Mouse (Mus musculus) lung, postnatal 0 days (tissue): ENCODE data around the gene Meltf. TPM values are rescaled to one million over a fixed set of nuclear protein-coding genes. Genes with fewer than 3 reads are reported as not detected.

Experiments
- ATAC-seq: fragments of 200-750 bp; cut with Nextera tagmentation; 2 replicates; pipeline ENCODE4 v1.8.0; 2017; ENCODE audit warnings: moderate library complexity
- DNase-seq: peaks from one replicate; pipeline ENCODE4 v3.0.0-alpha.2; 2016; ENCODE audit warnings: low spot score
- H3K27ac ChIP-seq: fragments of 300-500 bp; sonication (generic); 2 replicates; pipeline ENCODE4 v1.5.1; 2014; ENCODE audit warnings: antibody characterized with exemption, mild to moderate bottlenecking, low read length, mixed read lengths
- H3K27me3 ChIP-seq: fragments of 300-500 bp; sonication (generic); replicated peaks from 2 replicates; pipeline ENCODE4 v1.6.1; 2014; ENCODE audit warnings: low read length, mixed read lengths; ENCODE audit not compliant: insufficient read depth
- H3K36me3 ChIP-seq: fragments of 300-500 bp; sonication (generic); 2 replicates; pipeline ENCODE4 v1.6.1; 2014; ENCODE audit warnings: low read length, mixed read lengths; ENCODE audit not compliant: insufficient read depth
- H3K4me1 ChIP-seq: fragments of 300-500 bp; sonication (generic); 2 replicates; pipeline ENCODE4 v1.6.1; 2014; ENCODE audit warnings: antibody characterized with exemption, low read depth, low read length, mixed read lengths; ENCODE audit not compliant: insufficient read depth
- H3K4me2 ChIP-seq: fragments of 300-500 bp; sonication (generic); replicated peaks from 2 replicates; pipeline ENCODE4 v1.6.1; 2014; ENCODE audit warnings: low read depth, mild to moderate bottlenecking, low read length, moderate library complexity, mixed read lengths
- H3K4me3 ChIP-seq: fragments of 300-500 bp; sonication (generic); 2 replicates; pipeline ENCODE4 v1.5.1; 2014; ENCODE audit warnings: low read depth, low read length
- H3K9ac ChIP-seq: fragments of 300-500 bp; sonication (generic); replicated peaks from 2 replicates; pipeline ENCODE4 v1.6.1; 2014; ENCODE audit warnings: low read depth, mild to moderate bottlenecking
- H3K9me3 ChIP-seq: fragments of 300-500 bp; sonication (generic); 2 replicates; pipeline ENCODE4 v1.6.1; 2016; ENCODE audit warnings: low read length, mixed read lengths
- CTCF ChIP-seq: IDR thresholded peaks from 2 replicates; pipeline ENCODE4 v1.5.1; 2016; ENCODE audit warnings: antibody characterized with exemption, mild to moderate bottlenecking
- EP300 ChIP-seq: IDR thresholded peaks from 2 replicates; pipeline ENCODE4 v1.6.1; 2016; ENCODE audit warnings: antibody characterized with exemption, mild to moderate bottlenecking, control low read depth
- whole genome bisulfite sequencing: fragments of 180-500 bp; shearing (Covaris S2); extraction: QIAGEN DNeasy Blood & Tissue Kit; methylation state at CpG from one replicate; pipeline ENCODE4 v1.1.7; 2014; 5-methylcytosine and 5-hydroxymethylcytosine counted together
- polyA plus RNA-seq: library from polyadenylated mRNA; unstranded; fragments of >200 nt; fragmentation: Nextera tagmentation; extraction: Ambion mirVana; gene quantifications from 2 replicates; pipeline ENCODE4 v1.2.1, GENCODE M21; 2015

Meltf gene
- polyA plus RNA-seq, 1 experiment from 2014 or later = not detected

DNA sequence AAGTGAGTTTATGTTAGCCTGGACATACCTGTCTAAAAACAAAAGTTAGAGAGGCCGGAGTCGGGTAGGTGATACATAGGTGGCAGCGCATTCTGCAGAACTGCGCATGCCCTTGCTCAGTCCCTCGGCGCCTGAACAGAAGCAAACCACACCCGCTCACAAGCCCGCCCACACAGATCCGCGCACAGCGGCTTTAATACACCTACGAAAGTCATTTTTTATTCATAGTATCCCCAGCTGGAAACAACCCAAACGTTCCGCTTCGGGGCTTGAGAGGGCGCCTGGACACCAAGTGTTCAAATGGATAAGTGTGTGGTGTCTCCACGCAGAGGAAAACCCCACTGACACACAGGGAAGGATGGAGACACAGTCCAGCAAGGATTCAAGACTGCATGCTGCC lies 52.7 kb downstream of the Meltf start:
- Histone ChIP-seq H3K9ac (no peak overlapping the region), H3K4me2 (no peak overlapping the region), H3K27ac (no peak overlapping the region), H3K4me1 (peaks cover 11% of the 10 kb centered on the region; the same call in 1 of the 2 replicates), H3K27me3 (peaks cover 20% of the 10 kb centered on the region; the same call in 1 of the 2 replicates), H3K36me3 (no peaks in the 10 kb centered on the region), H3K9me3 (no peaks in the 10 kb centered on the region), H3K4me3 (no peak overlapping the region)
- ATAC-seq (no peak), DNase-seq (no peak)
- TF ChIP-seq EP300 = no peak
- no peak for TF ChIP-seq CTCF
- WGBS = 53% methylated on average over 17 of the region's 17 CpGs

DNA sequence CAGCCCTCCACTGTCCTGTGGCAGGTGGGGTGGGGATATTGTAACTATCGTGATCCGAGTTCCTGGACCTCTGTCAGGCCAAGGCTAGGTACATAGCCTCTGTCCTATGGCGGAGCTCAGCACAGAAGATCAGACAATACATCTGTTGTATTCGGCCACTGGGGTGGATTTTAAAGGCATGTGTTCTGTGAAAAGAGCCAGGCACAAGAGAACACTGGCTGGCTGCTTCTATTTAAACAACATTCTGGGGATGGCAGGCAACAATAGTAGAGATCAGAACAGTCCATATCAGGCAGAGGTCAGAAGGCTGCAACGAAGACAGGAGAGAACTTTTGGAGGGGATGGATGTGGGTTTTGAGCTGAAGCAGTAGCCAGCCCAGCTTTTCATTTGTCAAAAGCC lies 53.6 kb downstream of the Meltf start:
- H3K9ac ChIP-seq = no peak overlapping the region
- no peak for TF ChIP-seq EP300
- peaks cover 23% of the 10 kb centered on the region; the same call in 1 of the 2 replicates for H3K27me3 ChIP-seq
- H3K9me3 ChIP-seq = no peaks in the 10 kb centered on the region
- no peak overlapping the region for H3K27ac ChIP-seq
- no peaks in the 10 kb centered on the region for H3K36me3 ChIP-seq
- no peak for ATAC-seq
- 54% methylated on average over 5 of the region's 5 CpGs for WGBS
- no peak overlapping the region for H3K4me3 ChIP-seq
- peaks cover 11% of the 10 kb centered on the region; the same call in 1 of the 2 replicates for H3K4me1 ChIP-seq
- peak; percentile 10 for DNase-seq
- H3K4me2 ChIP-seq = no peak overlapping the region

GRCm38 (mm10) chr16:31932840-31933697 lies 54.5 kb downstream of the Meltf start:
- H3K36me3 ChIP-seq = no peaks in the 10 kb centered on the region
- DNase-seq (peak; percentile 96), ATAC-seq (peak; percentile 95)
- WGBS = under 1% methylated on average over 50 of the region's 50 CpGs
- no peaks in the 10 kb centered on the region for H3K9me3 ChIP-seq
- H3K4me3 ChIP-seq = peak overlapping the region; percentile 51
- H3K4me2 ChIP-seq = peak overlapping the region; percentile 94
- peak overlapping the region; percentile 32 for H3K9ac ChIP-seq
- peaks cover 11% of the 10 kb centered on the region; the same call in 1 of the 2 replicates for H3K4me1 ChIP-seq
- TF ChIP-seq CTCF (peak; percentile 92), EP300 (no peak)
- peak overlapping the region; percentile 51; the same call in 1 of the 2 replicates for H3K27ac ChIP-seq
- peaks cover 23% of the 10 kb centered on the region; the same call in 1 of the 2 replicates for H3K27me3 ChIP-seq

- no peak for ATAC-seq
- WGBS = 11% methylated on average over 42 of the region's 42 CpGs
- peak within 1 kb of the TSS; percentile 51 for H3K4me3 ChIP-seq
- H3K4me1 ChIP-seq = peaks cover 11% of the 10 kb centered on the region; the same call in 1 of the 2 replicates
- H3K27me3 ChIP-seq = peaks cover 23% of the 10 kb centered on the region; the same call in 1 of the 2 replicates
- H3K36me3 ChIP-seq = no peaks in the 10 kb centered on the region
- peak within 1 kb of the TSS; percentile 51; the same call in 1 of the 2 replicates for H3K27ac ChIP-seq
- TF ChIP-seq CTCF (no peak), EP300 (no peak)
- peak within 1 kb of the TSS; percentile 32 for H3K9ac ChIP-seq
- no peaks in the 10 kb centered on the region for H3K9me3 ChIP-seq
- DNase-seq = peak; percentile 33
- H3K4me2 ChIP-seq = peak within 1 kb of the TSS; percentile 94
Measured at GRCm38 (mm10) chr16:31933751-31934549, 55.3 kb downstream of the Meltf start, which contains the start of gene Pigz. Pigz (plus strand) TSS chr16:31933851.

GRCm38 (mm10) chr16:31934550-31935010 lies 56.0 kb downstream of the Meltf start:
- H3K4me1 ChIP-seq = peaks cover 11% of the 10 kb centered on the region; the same call in 1 of the 2 replicates
- H3K36me3 ChIP-seq = no peaks in the 10 kb centered on the region
- 0 out of 2 replicates have a peak overlapping the region, but pooled peaks have one; percentile 14 for H3K4me3 ChIP-seq
- no peak for ATAC-seq
- whole genome bisulfite sequencing = 34% methylated on average over 13 of the region's 13 CpGs
- TF ChIP-seq EP300 = no peak
- no peak for TF ChIP-seq CTCF
- no peak for DNase-seq
- H3K9me3 ChIP-seq = no peaks in the 10 kb centered on the region
- H3K27ac ChIP-seq = no peak overlapping the region
- H3K4me2 ChIP-seq = peak overlapping the region; percentile 36; the same call in 1 of the 2 replicates
- peaks cover 23% of the 10 kb centered on the region; the same call in 1 of the 2 replicates for H3K27me3 ChIP-seq
- no peak overlapping the region for H3K9ac ChIP-seq
